Mouse (Mus musculus) embryonic facial prominence, embryonic 11.5 days (tissue): ENCODE measurements at regions not wholly inside any gene's neighbourhood (a gene's known extent, or its start where the extent isn't known, plus 50 kb on each side); places are given as distances from the start of the nearest gene placed in this dataset.
A peak's percentile ranks its signal among the peaks of the same experiment; 100 is the strongest.

Experiments used
- ATAC-seq: fragments of 200-750 bp; cut with Nextera tagmentation; replicated peaks from 2 replicates; pipeline ENCODE4 v1.8.0; 2017; ENCODE audit warnings: low read depth; ENCODE audit not compliant: insufficient number of reproducible peaks, low FRiP score, low TSS enrichment
- DNase-seq: peaks from one replicate; pipeline ENCODE4 v3.0.0-alpha.2; 2015; ENCODE audit warnings: low spot score
- H3K27ac ChIP-seq: fragments of 300-500 bp; sonication (generic); replicated peaks from 2 replicates; pipeline ENCODE4 v1.5.1; 2014; ENCODE audit warnings: mild to moderate bottlenecking, low read depth, low read length, control low read depth
- H3K27me3 ChIP-seq: fragments of 300-500 bp; sonication (generic); 2 replicates; pipeline ENCODE4 v1.6.1; 2014; ENCODE audit warnings: mild to moderate bottlenecking, low read length, moderate library complexity, mixed read lengths; ENCODE audit not compliant: control insufficient read depth, insufficient read depth
- H3K36me3 ChIP-seq: fragments of 300-500 bp; sonication (generic); replicated peaks from 2 replicates; pipeline ENCODE4 v1.6.1; 2014; ENCODE audit warnings: low read depth, mild to moderate bottlenecking, low read length, moderate library complexity, mixed read lengths; ENCODE audit not compliant: control insufficient read depth, insufficient read depth
- H3K4me1 ChIP-seq: fragments of 300-500 bp; sonication (generic); 2 replicates; pipeline ENCODE4 v1.6.1; 2014; ENCODE audit warnings: low read length, mixed read lengths; ENCODE audit not compliant: control insufficient read depth, insufficient read depth
- H3K4me2 ChIP-seq: fragments of 300-500 bp; sonication (generic); 2 replicates; pipeline ENCODE4 v1.6.1; 2014; ENCODE audit warnings: low read depth, mild to moderate bottlenecking, control low read depth, low read length, moderate library complexity
- H3K4me3 ChIP-seq: fragments of 300-500 bp; sonication (generic); 2 replicates; pipeline ENCODE4 v1.5.1; 2014; ENCODE audit warnings: low read depth, low read length, control low read depth
- H3K9ac ChIP-seq: fragments of 300-500 bp; sonication (generic); replicated peaks from 2 replicates; pipeline ENCODE4 v1.6.1; 2014; ENCODE audit warnings: mild to moderate bottlenecking, control low read depth, low read length
- H3K9me3 ChIP-seq: fragments of 300-500 bp; sonication (generic); replicated peaks from 2 replicates; pipeline ENCODE4 v1.6.1; 2016; ENCODE audit warnings: mild to moderate bottlenecking, low read length, inconsistent platforms, mixed read lengths; ENCODE audit not compliant: control insufficient read depth
- WGBS: fragments of 180-500 bp; shearing (Covaris S2); extraction: QIAGEN DNeasy Blood & Tissue Kit; methylation state at CpG from one replicate; pipeline ENCODE4 v1.1.7; 2014; 5-methylcytosine and 5-hydroxymethylcytosine counted together

DNA sequence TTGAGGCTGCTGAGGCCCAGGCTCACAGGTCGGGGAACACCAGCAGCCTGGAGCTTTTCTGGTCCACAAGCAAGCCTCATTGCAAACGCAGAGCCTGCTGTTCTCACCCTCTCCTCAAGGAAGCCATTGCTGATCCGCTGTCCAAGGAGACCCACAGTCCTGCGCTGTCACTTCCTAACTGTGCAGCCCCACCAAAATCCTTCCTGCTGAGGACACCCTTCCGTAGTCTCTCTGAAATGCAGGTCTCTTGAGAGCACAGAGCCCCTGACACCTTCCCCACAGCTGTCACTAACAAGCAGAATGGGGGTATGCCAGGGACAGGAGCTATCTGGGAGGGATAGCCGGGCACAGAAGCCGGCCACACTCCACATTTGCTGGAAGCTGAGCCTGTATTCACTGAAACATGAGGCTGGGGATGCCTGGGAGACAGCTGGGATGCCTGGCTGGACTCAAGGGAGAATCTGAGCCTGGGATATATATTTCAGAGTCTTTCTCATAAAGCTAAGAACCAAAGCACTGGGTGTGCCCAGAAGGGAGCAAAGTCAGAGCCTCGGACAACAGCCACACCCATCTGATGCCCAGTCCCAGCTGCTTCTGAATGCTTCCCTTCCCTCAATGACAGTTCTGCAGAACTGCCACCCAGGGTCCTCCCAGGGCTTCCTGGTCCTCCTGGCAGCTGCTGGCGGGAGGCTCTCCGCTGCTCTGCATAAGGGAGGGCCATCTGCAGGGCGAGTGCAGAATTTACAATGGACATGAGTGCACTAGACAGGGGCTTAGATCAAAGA lies 162.6 kb downstream of the Rpl14 start:
- Histone ChIP-seq H3K27me3 (no peaks in the 10 kb centered on the region), H3K4me2 (no peak overlapping the region), H3K4me3 (no peak overlapping the region), H3K4me1 (peaks cover 3% of the 10 kb centered on the region), H3K9me3 (no peaks in the 10 kb centered on the region), H3K36me3 (no peaks in the 10 kb centered on the region), H3K27ac (0 out of 2 replicates have a peak overlapping the region, but pooled peaks have one; percentile 10), H3K9ac (no peak overlapping the region)
- ATAC-seq, result no peak; the same call in 1 of the 2 replicates
- 44% methylated on average over 11 of the region's 11 CpGs for whole genome bisulfite sequencing
- DNase-seq, result peak; percentile 43

GRCm38 (mm10) chr9:120735217-120735616 lies 164.0 kb downstream of the Rpl14 start:
- Histone ChIP-seq H3K4me3 (no peak overlapping the region), H3K36me3 (no peaks in the 10 kb centered on the region), H3K9me3 (no peaks in the 10 kb centered on the region), H3K4me1 (peaks cover 7% of the 10 kb centered on the region), H3K4me2 (no peak overlapping the region), H3K27ac (no peak overlapping the region), H3K27me3 (no peaks in the 10 kb centered on the region), H3K9ac (no peak overlapping the region)
- DNase-seq (no peak), ATAC-seq (no peak)
- 70% methylated on average over 7 of the region's 7 CpGs for WGBS

- no peak for ATAC-seq
Observed at GRCm38 (mm10) chr9:120737956-120738355, 166.7 kb downstream of the Rpl14 start.

DNA sequence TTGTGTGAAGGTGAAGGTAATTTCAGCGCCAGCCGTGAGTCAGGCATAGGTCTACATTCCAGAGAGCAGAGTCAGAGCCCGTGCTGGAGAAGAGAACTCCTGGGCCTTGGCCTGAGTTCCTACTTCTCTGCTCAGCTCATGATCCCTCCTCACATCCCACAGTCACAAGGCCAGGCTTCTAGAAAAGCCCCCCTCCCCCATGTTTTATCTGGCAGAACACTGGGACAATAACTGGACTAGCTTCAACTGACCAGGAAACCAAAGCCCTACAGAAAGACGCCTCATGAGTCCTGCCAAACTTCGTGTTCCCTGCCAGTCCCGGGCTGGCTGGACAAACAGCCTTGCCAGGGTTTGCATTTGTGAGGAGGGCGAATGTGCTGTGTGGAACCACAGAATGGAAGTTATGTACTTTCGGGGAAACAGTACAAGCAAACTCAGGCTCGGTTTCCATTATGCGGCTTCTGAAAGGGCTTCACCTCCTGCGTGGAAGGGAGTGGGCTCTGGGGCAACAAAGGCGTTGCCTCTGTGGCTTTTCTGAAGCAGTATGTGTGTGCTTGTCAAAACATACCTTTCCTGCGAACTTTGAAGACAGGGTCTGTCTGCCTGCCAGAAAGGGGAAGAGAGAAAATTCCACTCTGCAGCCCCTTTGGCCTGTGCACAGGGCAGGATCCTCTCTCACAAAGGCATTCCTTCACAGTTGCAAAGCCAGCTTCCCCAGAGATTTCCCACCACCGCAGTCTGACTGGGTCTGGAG lies 168.1 kb downstream of the Rpl14 start:
- DNase-seq, result peak; percentile 62
- WGBS, result 39% methylated on average over 14 of the region's 14 CpGs
- ATAC-seq, result 0 out of 2 replicates have a peak, but pooled peaks have one; percentile 46
- Histone ChIP-seq H3K9me3 (no peaks in the 10 kb centered on the region), H3K9ac (peak overlapping the region; percentile 18), H3K4me3 (no peak overlapping the region), H3K4me1 (peaks cover 4% of the 10 kb centered on the region), H3K27ac (peak overlapping the region; percentile 60), H3K27me3 (no peaks in the 10 kb centered on the region), H3K36me3 (no peaks in the 10 kb centered on the region), H3K4me2 (no peak overlapping the region)

More at GRCm38 (mm10) chr9:120737956-120738355, 166.7 kb downstream of the Rpl14 start:
- H3K27ac ChIP-seq, result no peak overlapping the region
- H3K9me3 ChIP-seq, result no peaks in the 10 kb centered on the region
- H3K27me3 ChIP-seq, result no peaks in the 10 kb centered on the region
- no peak overlapping the region for H3K4me3 ChIP-seq
- WGBS, result 68% methylated on average over 1 of the region's 1 CpGs
- H3K4me1 ChIP-seq, result peaks cover 4% of the 10 kb centered on the region
- DNase-seq, result no peak
- no peak overlapping the region for H3K9ac ChIP-seq
- H3K36me3 ChIP-seq, result no peaks in the 10 kb centered on the region
- H3K4me2 ChIP-seq, result no peak overlapping the region

DNA sequence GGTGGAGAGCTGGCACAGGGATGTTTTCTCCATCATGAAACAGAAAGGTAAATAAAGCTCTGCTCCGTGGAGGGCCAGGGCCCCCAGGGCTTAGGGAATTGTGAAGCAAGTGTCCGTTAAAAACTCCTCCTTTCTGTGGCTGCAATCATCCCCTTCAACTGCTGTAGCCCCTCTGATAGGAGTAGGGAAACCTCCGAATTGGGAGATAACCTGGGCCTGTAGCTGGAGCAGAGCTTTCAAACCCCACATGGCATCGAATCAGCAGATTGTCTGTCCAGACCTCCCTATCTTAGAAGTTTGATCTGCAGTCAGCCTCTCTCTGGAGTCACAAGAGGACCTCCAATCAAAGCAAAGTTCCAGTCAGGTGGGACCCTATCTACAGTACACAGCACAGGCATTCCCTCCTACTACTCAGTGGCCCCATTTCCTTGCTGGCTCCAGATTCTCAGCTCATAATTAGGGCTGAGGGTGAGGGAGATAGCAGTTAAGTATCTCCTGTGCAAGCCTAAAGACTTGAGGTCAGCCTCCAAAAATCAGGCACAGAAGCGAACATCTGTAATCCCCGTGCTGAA lies 168.8 kb downstream of the Rpl14 start:
- no peak overlapping the region for H3K4me3 ChIP-seq
- H3K4me2 ChIP-seq, result no peak overlapping the region
- peaks cover 4% of the 10 kb centered on the region for H3K4me1 ChIP-seq
- H3K27me3 ChIP-seq, result no peaks in the 10 kb centered on the region
- no peak for ATAC-seq
- peak overlapping the region; percentile 60 for H3K27ac ChIP-seq
- H3K36me3 ChIP-seq, result no peaks in the 10 kb centered on the region
- WGBS, result 23% methylated on average over 6 of the region's 6 CpGs
- peak overlapping the region; percentile 18 for H3K9ac ChIP-seq
- DNase-seq, result no peak
- no peaks in the 10 kb centered on the region for H3K9me3 ChIP-seq

DNA sequence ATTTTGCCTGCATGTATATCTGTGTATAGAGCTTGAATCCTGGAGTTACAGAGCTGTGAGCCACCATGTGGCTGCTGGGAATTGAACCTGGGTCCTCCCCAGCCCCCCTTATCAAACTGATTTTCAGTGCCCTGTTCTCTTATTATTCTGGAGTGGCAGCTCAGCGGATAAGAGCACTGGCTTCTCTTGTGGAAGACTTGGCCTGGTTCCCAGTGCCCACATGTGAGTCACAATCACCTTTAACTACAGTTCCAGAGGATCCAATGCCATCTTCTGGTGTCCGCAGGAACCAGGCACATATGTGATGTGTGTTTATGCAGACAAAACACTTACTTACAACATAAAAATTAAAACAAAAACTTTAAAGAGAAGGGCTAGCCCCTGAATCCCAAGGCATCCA lies 170.3 kb downstream of the Rpl14 start:
- DNase-seq (no peak), ATAC-seq (no peak)
- Histone ChIP-seq H3K27ac (no peak overlapping the region), H3K4me3 (no peak overlapping the region), H3K36me3 (no peaks in the 10 kb centered on the region), H3K27me3 (no peaks in the 10 kb centered on the region), H3K9ac (no peak overlapping the region), H3K9me3 (no peaks in the 10 kb centered on the region), H3K4me2 (no peak overlapping the region), H3K4me1 (peaks cover 4% of the 10 kb centered on the region)
- WGBS, result 89% methylated on average over 2 of the region's 2 CpGs

- DNase-seq, result no peak
- Histone ChIP-seq H3K9me3 (no peaks in the 10 kb centered on the region), H3K27me3 (no peaks in the 10 kb centered on the region), H3K9ac (no peak overlapping the region), H3K4me3 (no peak overlapping the region), H3K27ac (no peak overlapping the region), H3K36me3 (no peaks in the 10 kb centered on the region), H3K4me1 (peaks cover 4% of the 10 kb centered on the region), H3K4me2 (no peak overlapping the region)
- no peak for ATAC-seq
- 82% methylated on average over 9 of the region's 9 CpGs for WGBS
Observed at GRCm38 (mm10) chr9:120743455-120743854, 172.2 kb downstream of the Rpl14 start.

DNA sequence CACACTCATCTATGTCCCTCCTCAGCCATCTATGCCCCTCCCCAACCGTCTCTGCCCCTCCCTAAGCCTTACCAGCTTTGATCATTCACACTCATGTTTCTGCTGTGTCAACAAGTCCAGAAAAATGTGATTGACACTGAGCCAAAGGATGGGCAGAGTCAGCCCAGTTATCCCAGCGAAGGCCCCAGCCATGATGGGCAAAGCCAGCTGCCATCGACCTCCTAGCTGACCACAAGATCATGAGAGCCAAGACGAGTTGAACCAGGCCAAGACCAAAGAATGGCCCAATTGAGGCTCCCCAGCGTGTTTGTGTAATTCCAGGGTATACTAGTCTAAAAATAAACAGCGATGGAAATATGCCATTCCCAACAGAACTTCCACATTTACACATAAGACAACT lies 174.4 kb downstream of the Rpl14 start:
- Histone ChIP-seq H3K4me1 (no peaks in the 10 kb centered on the region), H3K9ac (no peak overlapping the region), H3K4me2 (no peak overlapping the region), H3K9me3 (no peaks in the 10 kb centered on the region), H3K36me3 (no peaks in the 10 kb centered on the region), H3K27me3 (no peaks in the 10 kb centered on the region), H3K4me3 (no peak overlapping the region), H3K27ac (no peak overlapping the region)
- ATAC-seq, result no peak
- WGBS, result 92% methylated on average over 6 of the region's 6 CpGs
- DNase-seq, result no peak
